Mouse (Mus musculus): ENCODE data around the gene Isy1.
"Not testable (repeated sequence)": the region's sequence is repeated elsewhere in the genome, so short reads cannot be mapped to it uniquely, and the experiment has no call there.

Gene Isy1

GRCm38 (mm10) chr6:87779174-87780165, 59.1 kb downstream of the Isy1 start:
- in situ Hi-C loops (cut with MboI): no loop called here

DNA sequence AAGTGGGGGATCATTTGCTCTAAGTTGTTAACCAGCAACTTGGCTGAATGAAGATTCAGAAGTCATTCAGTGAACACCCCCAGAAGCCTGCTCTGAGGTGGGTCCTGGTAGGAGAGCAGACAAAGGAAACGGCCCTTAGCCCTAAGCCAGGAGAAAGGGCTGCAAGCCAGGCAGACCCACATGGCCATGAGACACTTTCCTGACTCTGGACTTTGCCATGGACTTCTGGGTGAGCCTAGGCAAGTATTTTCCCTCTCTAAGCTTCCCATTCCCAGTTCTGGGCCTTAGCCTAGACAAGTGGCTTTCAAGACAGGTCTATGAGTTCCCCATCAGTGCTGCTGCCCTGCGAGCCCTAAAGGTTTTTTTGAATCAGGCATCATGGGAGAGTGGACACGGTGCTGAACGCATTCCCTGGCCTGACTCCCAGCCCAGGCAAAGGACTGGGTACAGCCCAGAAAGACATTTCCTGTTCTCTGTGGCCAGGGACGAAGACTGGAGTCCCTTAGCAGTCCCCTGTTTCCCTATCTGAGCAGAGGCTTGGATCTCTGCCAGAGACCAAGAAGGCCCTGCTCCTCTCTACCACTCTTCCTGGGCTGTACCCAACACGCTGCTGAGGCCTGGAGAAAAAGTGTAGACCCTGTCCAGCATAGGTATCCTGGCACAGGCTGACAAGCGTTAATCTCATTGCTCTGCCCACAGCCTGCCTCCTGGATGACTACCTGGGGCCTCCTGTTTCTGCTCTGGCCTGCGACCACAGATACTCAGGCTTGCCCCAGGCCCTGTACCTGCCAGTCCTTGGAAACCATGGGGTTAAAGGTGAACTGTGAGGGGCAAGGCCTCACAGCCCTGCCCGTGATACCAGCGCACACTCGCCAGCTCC, 60.1 kb downstream of the Isy1 start:
- in situ Hi-C loops (cut with MboI): no loop called here

GRCm38 (mm10) chr6:87777842-87778241, 60.8 kb downstream of the Isy1 start, which contains the start of gene Gp9:
Gene Gp9 (plus strand): TSS chr6:87778072.
- in situ Hi-C loops (cut with MboI): no loop called here

GRCm38 (mm10) chr6:87776663-87777062, 61.9 kb downstream of the Isy1 start:
- in situ Hi-C loops (cut with MboI): no loop called here

GRCm38 (mm10) chr6:87775588-87776245, 62.9 kb downstream of the Isy1 start:
- in situ Hi-C loops (cut with MboI): no loop called here

DNA sequence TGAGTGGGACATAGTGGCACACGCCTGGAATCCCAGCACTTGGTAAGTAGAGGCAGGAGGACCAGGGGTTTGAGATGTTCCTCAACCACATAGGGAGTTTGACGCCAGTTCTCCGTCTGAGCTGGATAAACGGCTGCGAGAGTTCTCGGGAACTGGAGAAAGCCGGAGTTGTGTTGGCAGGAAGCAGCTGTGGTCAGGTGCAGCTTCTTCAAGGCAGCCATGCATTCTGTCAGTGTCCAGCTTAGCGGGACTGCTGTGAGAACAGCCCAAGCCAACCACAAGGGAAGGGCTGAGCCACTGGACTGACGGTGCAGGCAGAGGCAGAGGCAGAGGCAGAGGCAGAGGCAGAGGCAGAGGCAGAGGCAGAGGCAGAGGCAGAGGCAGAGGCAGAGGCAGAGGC, 63.7 kb downstream of the Isy1 start:
- in situ Hi-C loops (cut with MboI): no loop called here

GRCm38 (mm10) chr6:87774466-87774865, 64.1 kb downstream of the Isy1 start:
- in situ Hi-C loops (cut with MboI): no loop called here

DNA sequence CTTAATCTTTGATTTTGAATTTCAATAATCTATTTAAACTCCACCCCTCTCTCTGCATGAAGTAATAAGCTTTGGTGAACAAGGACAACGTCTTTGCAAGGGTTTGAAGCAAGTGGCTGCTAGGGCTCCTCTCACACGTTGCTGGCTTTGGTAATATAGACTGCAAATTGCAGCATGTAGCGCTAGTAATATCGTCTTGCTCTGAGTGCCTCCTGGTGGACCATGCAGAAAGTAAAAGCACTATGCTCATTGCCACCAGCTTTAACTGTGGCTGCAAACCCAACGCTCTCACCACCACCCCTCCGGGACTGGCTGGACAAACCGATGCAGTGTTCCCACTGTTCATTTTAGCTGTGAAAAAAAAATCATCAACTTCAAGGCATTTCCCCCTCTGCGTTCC, 68.0 kb downstream of the Isy1 start:
- in situ Hi-C loops (cut with MboI): no loop called here

- in situ Hi-C loops (cut with MboI): not testable (repeated sequence)
These were observed 74.3 kb downstream of the Isy1 start for GRCm38 (mm10) chr6:87764296-87764695.
